Mouse (Mus musculus) liver, embryonic 13.5 days (tissue): Measurements from ENCODE around the gene Mtrr. TPM values are rescaled to one million over a fixed set of nuclear protein-coding genes. Genes with fewer than 3 reads are reported as not detected.
A peak's percentile ranks its signal among the peaks of the same experiment; 100 is the strongest.

Source experiments
- ATAC-seq: fragments of 200-750 bp; cut with Nextera tagmentation; 2 replicates; pipeline ENCODE4 v1.8.0; 2017; ENCODE audit warnings: low read depth, mild to moderate bottlenecking, moderate number of reproducible peaks, moderate library complexity
- DNase-seq: peaks from one replicate; pipeline ENCODE4 v3.0.0; 2022
- H3K27ac ChIP-seq: fragments of 300-500 bp; sonication (generic); 2 replicates; pipeline ENCODE4 v1.5.1; 2015; ENCODE audit warnings: moderate library complexity, mild to moderate bottlenecking, inconsistent platforms
- H3K27me3 ChIP-seq: fragments of 300-500 bp; sonication (generic); 2 replicates; pipeline ENCODE4 v1.6.1; 2015; ENCODE audit warnings: mild to moderate bottlenecking, inconsistent platforms
- H3K36me3 ChIP-seq: fragments of 300-500 bp; sonication (generic); 2 replicates; pipeline ENCODE4 v1.6.1; 2015; ENCODE audit warnings: mild to moderate bottlenecking, inconsistent platforms
- H3K4me1 ChIP-seq: fragments of 300-500 bp; sonication (generic); replicated peaks from 2 replicates; pipeline ENCODE4 v1.6.1; 2015; ENCODE audit warnings: inconsistent platforms
- H3K4me2 ChIP-seq: fragments of 300-500 bp; sonication (generic); 2 replicates; pipeline ENCODE4 v1.6.1; 2015; ENCODE audit warnings: inconsistent platforms, mild to moderate bottlenecking, moderate library complexity
- H3K4me3 ChIP-seq: fragments of 300-500 bp; sonication (generic); replicated peaks from 2 replicates; pipeline ENCODE4 v1.5.1; 2015; ENCODE audit warnings: mild to moderate bottlenecking, inconsistent platforms
- H3K9ac ChIP-seq: fragments of 300-500 bp; sonication (generic); 2 replicates; pipeline ENCODE4 v1.6.1; 2015; ENCODE audit warnings: mild to moderate bottlenecking, inconsistent platforms
- H3K9me3 ChIP-seq: fragments of 300-500 bp; sonication (generic); replicated peaks from 2 replicates; pipeline ENCODE4 v1.6.1; 2016; ENCODE audit warnings: inconsistent platforms
- WGBS: fragments of 180-500 bp; shearing (Covaris S2); methylation state at CpG from one replicate; pipeline ENCODE4 v1.1.7; 2015; ENCODE audit not compliant: insufficient replicate concordance; 5-methylcytosine and 5-hydroxymethylcytosine counted together
- polyA plus RNA-seq: library from polyadenylated mRNA; unstranded; fragments of >200 nt; fragmentation: Nextera tagmentation; extraction: Ambion mirVana; gene quantifications from 2 replicates; pipeline ENCODE4 v1.2.1, GENCODE M21; 2015

Mtrr gene
- polyA plus RNA-seq, result 14.3 and 16.3 TPM in 2 replicates

- Histone ChIP-seq H3K27ac (peak within 1 kb of the TSS; percentile 64), H3K4me3 (peak within 1 kb of the TSS; percentile 85), H3K9ac (peak within 1 kb of the TSS; percentile 83), H3K36me3 (peaks cover 59% of the 10 kb centered on the region), H3K27me3 (no peaks in the 10 kb centered on the region), H3K4me1 (peaks cover 24% of the 10 kb centered on the region), H3K9me3 (no peaks in the 10 kb centered on the region), H3K4me2 (peak within 1 kb of the TSS; percentile 82)
- WGBS, result under 1% methylated on average over 81 of the region's 81 CpGs
- ATAC-seq, result peak; percentile 99
- peak; percentile 74 for DNase-seq
Measured at GRCm38 (mm10) chr13:68581747-68582516, at the start of gene Mtrr, which contains the start of gene Fastkd3. Gene Mtrr, minus strand, starts transcription at chr13:68582149. Gene Fastkd3, plus strand, starts transcription at chr13:68582234.

GRCm38 (mm10) chr13:68627041-68627440 lies 45.1 kb upstream of the Mtrr start:
- no peak for DNase-seq
- Histone ChIP-seq H3K27ac (no peak overlapping the region), H3K4me2 (no peak overlapping the region), H3K36me3 (no peaks in the 10 kb centered on the region), H3K4me3 (no peak overlapping the region), H3K27me3 (no peaks in the 10 kb centered on the region), H3K4me1 (no peaks in the 10 kb centered on the region), H3K9ac (no peak overlapping the region), H3K9me3 (0 out of 2 replicates have a peak, but pooled peaks cover 7% of the 10 kb centered on the region)
- 55% methylated on average over 3 of the region's 3 CpGs for WGBS
- no peak for ATAC-seq

- no peak for ATAC-seq
- Histone ChIP-seq H3K27me3 (no peaks in the 10 kb centered on the region), H3K9me3 (no peaks in the 10 kb centered on the region), H3K27ac (no peak overlapping the region), H3K36me3 (no peaks in the 10 kb centered on the region), H3K4me1 (no peaks in the 10 kb centered on the region), H3K4me3 (no peak overlapping the region), H3K4me2 (no peak overlapping the region), H3K9ac (no peak overlapping the region)
- WGBS, result 47% methylated on average over 6 of the region's 6 CpGs
- no peak for DNase-seq
Measured at GRCm38 (mm10) chr13:68622792-68623191, 40.8 kb upstream of the Mtrr start.

- H3K4me3 ChIP-seq, result no peak overlapping the region
- H3K4me1 ChIP-seq, result no peaks in the 10 kb centered on the region
- H3K27me3 ChIP-seq, result no peaks in the 10 kb centered on the region
- H3K4me2 ChIP-seq, result peak overlapping the region; percentile 32
- WGBS, result 41% methylated on average over 21 of the region's 21 CpGs
- H3K9me3 ChIP-seq, result no peaks in the 10 kb centered on the region
- no peak for DNase-seq
- ATAC-seq, result no peak
- H3K9ac ChIP-seq, result no peak overlapping the region
- H3K27ac ChIP-seq, result no peak overlapping the region
- H3K36me3 ChIP-seq, result no peaks in the 10 kb centered on the region
Measured at GRCm38 (mm10) chr13:68607652-68608405, 25.9 kb upstream of the Mtrr start.

GRCm38 (mm10) chr13:68605689-68606126 lies 23.8 kb upstream of the Mtrr start:
- 6% methylated on average over 11 of the region's 11 CpGs for WGBS
- Histone ChIP-seq H3K4me2 (peak overlapping the region; percentile 35), H3K4me1 (no peaks in the 10 kb centered on the region), H3K27me3 (no peaks in the 10 kb centered on the region), H3K27ac (no peak overlapping the region), H3K9me3 (no peaks in the 10 kb centered on the region), H3K4me3 (no peak overlapping the region), H3K9ac (no peak overlapping the region), H3K36me3 (no peaks in the 10 kb centered on the region)
- no peak for DNase-seq
- ATAC-seq, result peak; percentile 70

GRCm38 (mm10) chr13:68603085-68603484 lies 21.1 kb upstream of the Mtrr start:
- 52% methylated on average over 6 of the region's 6 CpGs for WGBS
- Histone ChIP-seq H3K4me3 (no peak overlapping the region), H3K4me1 (peaks cover 17% of the 10 kb centered on the region), H3K4me2 (no peak overlapping the region), H3K36me3 (no peaks in the 10 kb centered on the region), H3K27me3 (no peaks in the 10 kb centered on the region), H3K9me3 (no peaks in the 10 kb centered on the region), H3K9ac (no peak overlapping the region), H3K27ac (no peak overlapping the region)
- ATAC-seq (no peak), DNase-seq (no peak)

- ATAC-seq (no peak), DNase-seq (no peak)
- Histone ChIP-seq H3K9ac (no peak overlapping the region), H3K4me2 (no peak overlapping the region), H3K4me1 (peaks cover 27% of the 10 kb centered on the region), H3K27ac (no peak overlapping the region), H3K36me3 (no peaks in the 10 kb centered on the region), H3K9me3 (no peaks in the 10 kb centered on the region), H3K27me3 (no peaks in the 10 kb centered on the region), H3K4me3 (no peak overlapping the region)
- WGBS, result 34% methylated on average over 6 of the region's 6 CpGs
Measured at GRCm38 (mm10) chr13:68601184-68601583, 19.2 kb upstream of the Mtrr start.

GRCm38 (mm10) chr13:68598953-68599352 lies 17.0 kb upstream of the Mtrr start:
- Histone ChIP-seq H3K27me3 (no peaks in the 10 kb centered on the region), H3K4me3 (no peak overlapping the region), H3K9ac (no peak overlapping the region), H3K9me3 (no peaks in the 10 kb centered on the region), H3K36me3 (no peaks in the 10 kb centered on the region), H3K4me2 (no peak overlapping the region), H3K27ac (no peak overlapping the region), H3K4me1 (peaks cover 27% of the 10 kb centered on the region)
- DNase-seq, result no peak
- no peak for ATAC-seq

GRCm38 (mm10) chr13:68597667-68598066 lies 15.7 kb upstream of the Mtrr start:
- peak; percentile 41 for DNase-seq
- Histone ChIP-seq H3K4me3 (no peak overlapping the region), H3K4me2 (peak overlapping the region; percentile 47)

GRCm38 (mm10) chr13:68597199-68597598 lies 15.2 kb upstream of the Mtrr start, which contains the start of gene 1700001L19Rik:
Gene 1700001L19Rik, plus strand, starts transcription at chr13:68597421.
- H3K4me2 ChIP-seq, result peak within 1 kb of the TSS; percentile 47
- DNase-seq (no peak), ATAC-seq (no peak)
- peaks cover 13% of the 10 kb centered on the region for H3K36me3 ChIP-seq
- H3K9ac ChIP-seq, result no peak within 1 kb of the TSS
- H3K27me3 ChIP-seq, result no peaks in the 10 kb centered on the region
- no peak within 1 kb of the TSS for H3K4me3 ChIP-seq
- H3K4me1 ChIP-seq, result peaks cover 27% of the 10 kb centered on the region
- no peak within 1 kb of the TSS for H3K27ac ChIP-seq
- no peaks in the 10 kb centered on the region for H3K9me3 ChIP-seq
- 18% methylated on average over 10 of the region's 10 CpGs for WGBS

More at GRCm38 (mm10) chr13:68597667-68598066, 15.7 kb upstream of the Mtrr start:
- 11% methylated on average over 13 of the region's 13 CpGs for WGBS
- no peaks in the 10 kb centered on the region for H3K27me3 ChIP-seq
- no peak overlapping the region for H3K27ac ChIP-seq
- H3K4me1 ChIP-seq, result peaks cover 27% of the 10 kb centered on the region
- peaks cover 8% of the 10 kb centered on the region for H3K36me3 ChIP-seq
- H3K9me3 ChIP-seq, result no peaks in the 10 kb centered on the region
- H3K9ac ChIP-seq, result no peak overlapping the region
- ATAC-seq, result peak; percentile 94

- WGBS, result 76% methylated on average over 1 of the region's 1 CpGs
- Histone ChIP-seq H3K4me1 (peaks cover 17% of the 10 kb centered on the region), H3K27ac (no peak overlapping the region), H3K4me3 (no peak overlapping the region), H3K9ac (no peak overlapping the region), H3K36me3 (peaks cover 45% of the 10 kb centered on the region), H3K9me3 (no peaks in the 10 kb centered on the region), H3K4me2 (no peak overlapping the region), H3K27me3 (no peaks in the 10 kb centered on the region)
- no peak for DNase-seq
- no peak for ATAC-seq
Measured at GRCm38 (mm10) chr13:68593797-68594196, 11.8 kb upstream of the Mtrr start.
